Mouse (Mus musculus): Measurements from ENCODE around the gene Myocd. TPM values are rescaled to one million over a fixed set of nuclear protein-coding genes. Genes with fewer than 3 reads are reported as not detected.

Myocd gene
- polyA plus RNA-seq, 1 experiment = not detected

DNA sequence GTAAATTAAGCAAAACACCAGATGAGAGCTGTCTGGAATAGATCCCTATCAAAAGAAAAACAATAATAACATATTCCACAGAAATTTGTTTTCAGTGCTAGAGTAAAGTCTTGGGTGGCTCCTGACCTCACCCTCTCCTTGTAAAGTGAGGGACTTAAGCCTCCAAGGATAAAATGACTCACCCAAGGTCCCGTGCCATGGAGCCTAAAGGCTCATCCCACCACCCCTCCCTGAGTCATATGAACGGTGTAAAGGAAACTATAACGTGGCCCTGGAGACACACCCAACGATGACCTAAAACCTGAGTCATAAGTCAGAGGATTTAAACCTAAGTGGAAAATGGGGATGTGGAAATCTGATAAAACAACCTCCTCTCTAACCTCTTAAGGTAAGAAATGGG, 141.1 kb downstream of the Myocd start:
- Histone ChIP-seq H3K4me1 (ENCODE audit: control insufficient read depth, insufficient read depth, low read length) (no peaks in the 10 kb centered on the region), H3K27ac (ENCODE audit: control insufficient read depth, insufficient read depth, low read depth, low read length, poor library complexity) (no peak overlapping the region), H3K4me3 (replicated peaks; ENCODE audit: control insufficient read depth, low read depth, low read length) (no peak overlapping the region)
- WGBS = 60% methylated on average over 4 of the region's 4 CpGs
- TF ChIP-seq CTCF (IDR thresholded peaks at IDR 0.05; ENCODE audit: control insufficient read depth, insufficient read depth, low read length) (no peak), POLR2A (IDR thresholded peaks at IDR 0.05; ENCODE audit: borderline replicate concordance, control insufficient read depth, low read depth, low read length) (no peak)

DNA sequence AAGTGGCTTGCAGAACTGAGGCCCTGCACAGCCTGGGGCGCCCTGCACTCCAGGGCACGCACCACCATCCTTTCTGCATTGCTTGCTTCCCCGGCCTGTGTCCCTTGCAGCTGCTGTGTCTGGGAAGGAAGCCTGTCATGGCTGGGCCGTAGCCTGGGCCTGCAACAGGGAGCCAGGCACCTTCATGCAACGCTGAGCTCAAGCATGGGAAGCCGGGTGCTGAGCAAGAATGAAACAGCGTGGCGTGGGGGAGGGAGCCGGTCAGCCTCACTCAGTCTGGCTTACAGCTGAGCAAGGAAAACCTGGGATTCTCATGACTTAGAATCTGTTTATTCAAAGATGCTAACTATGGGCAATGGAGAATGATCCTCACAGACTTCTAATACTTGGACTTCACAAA, 143.2 kb downstream of the Myocd start:
- Histone ChIP-seq H3K27ac (ENCODE audit: control insufficient read depth, insufficient read depth, low read depth, low read length, poor library complexity) (no peak overlapping the region), H3K4me3 (replicated peaks; ENCODE audit: control insufficient read depth, low read depth, low read length) (no peak overlapping the region), H3K4me1 (ENCODE audit: control insufficient read depth, insufficient read depth, low read length) (no peaks in the 10 kb centered on the region)
- 82% methylated on average over 9 of the region's 9 CpGs for WGBS
- TF ChIP-seq CTCF (IDR thresholded peaks at IDR 0.05; ENCODE audit: control insufficient read depth, insufficient read depth, low read length) (no peak), POLR2A (IDR thresholded peaks at IDR 0.05; ENCODE audit: borderline replicate concordance, control insufficient read depth, low read depth, low read length) (no peak)

Other genes with a start within 250 kb of the Myocd start
- gene 1700086D15Rik, start 110.1 kb downstream of the Myocd start, polyA plus RNA-seq (2011; ENCODE audit: insufficient read depth, insufficient read length, low replicate concordance, missing spikeins) = not detected in 2 replicates
- gene Arhgap44, start 107.0 kb downstream of the Myocd start, polyA plus RNA-seq (2011; ENCODE audit: insufficient read depth, insufficient read length, low replicate concordance, missing spikeins) = 0.45 TPM in 1 of 2 replicates, not detected in the other

Data from bone marrow, adult 2 months (tissue).